Mouse (Mus musculus): ENCODE measurements at regions not wholly inside any gene's neighbourhood (a gene's known extent, or its start where the extent isn't known, plus 50 kb on each side); places are given as distances from the start of the nearest gene placed in this dataset.
A peak's percentile ranks its signal among the peaks of the same experiment; 100 is the strongest.

GRCm38 (mm10) chr1:41386435-41386834 lies 581.0 kb downstream of the Tmem182 start:
- Histone ChIP-seq H3K27me3 (no peaks in the 10 kb centered on the region), H3K4me3 (replicated peaks) (no peak overlapping the region), H3K4me2 (replicated peaks) (no peak overlapping the region), H3K27ac (no peak overlapping the region), H3K9ac (replicated peaks) (no peak overlapping the region), H3K9me3 (no peaks in the 10 kb centered on the region), H3K4me1 (replicated peaks) (peaks cover 41% of the 10 kb centered on the region), H3K36me3 (no peaks in the 10 kb centered on the region)
- 60% methylated on average over 4 of the region's 4 CpGs for WGBS
- no peak for ATAC-seq

GRCm38 (mm10) chr1:41390102-41390884 lies 584.9 kb downstream of the Tmem182 start:
- H3K4me1 ChIP-seq (replicated peaks), result peaks cover 35% of the 10 kb centered on the region
- H3K9me3 ChIP-seq, result no peaks in the 10 kb centered on the region
- H3K4me2 ChIP-seq (replicated peaks), result peak overlapping the region; percentile 34
- WGBS, result 2% methylated on average over 11 of the region's 11 CpGs
- no peak overlapping the region for H3K4me3 ChIP-seq (replicated peaks)
- H3K36me3 ChIP-seq, result no peaks in the 10 kb centered on the region
- no peak overlapping the region for H3K9ac ChIP-seq (replicated peaks)
- peak overlapping the region; percentile 82 for H3K27ac ChIP-seq
- ATAC-seq, result peak; percentile 96
- H3K27me3 ChIP-seq, result no peaks in the 10 kb centered on the region

- no peaks in the 10 kb centered on the region for H3K27me3 ChIP-seq
- H3K9ac ChIP-seq (replicated peaks), result no peak overlapping the region
- WGBS, result 28% methylated on average over 7 of the region's 7 CpGs
- H3K4me3 ChIP-seq (replicated peaks), result no peak overlapping the region
- H3K9me3 ChIP-seq, result no peaks in the 10 kb centered on the region
- no peak overlapping the region for H3K4me2 ChIP-seq (replicated peaks)
- H3K36me3 ChIP-seq, result no peaks in the 10 kb centered on the region
- peaks cover 35% of the 10 kb centered on the region for H3K4me1 ChIP-seq (replicated peaks)
- no peak for ATAC-seq
- peak overlapping the region; percentile 82 for H3K27ac ChIP-seq
These were observed 585.7 kb downstream of the Tmem182 start for GRCm38 (mm10) chr1:41391071-41391470.

DNA sequence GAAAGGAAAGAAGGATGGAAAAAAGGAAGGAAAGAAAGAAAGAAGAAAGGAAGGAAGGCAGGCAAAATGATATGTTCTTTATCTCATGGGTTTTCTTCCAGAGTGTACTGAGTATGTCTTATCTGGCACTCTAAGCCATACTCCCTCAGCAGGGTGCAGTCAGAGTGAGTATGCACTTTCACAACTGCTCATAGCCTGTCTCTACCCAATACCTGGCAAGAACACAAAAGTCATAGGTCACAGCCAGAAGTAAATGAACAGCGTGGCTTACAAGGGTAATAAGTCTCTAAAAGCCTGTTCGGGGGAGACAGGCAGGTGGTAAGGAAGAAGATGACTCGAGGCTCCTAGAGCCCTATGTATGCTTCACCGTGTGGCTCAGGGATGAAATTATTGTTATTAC lies 587.9 kb downstream of the Tmem182 start:
- H3K4me3 ChIP-seq (replicated peaks), result no peak overlapping the region
- WGBS, result 86% methylated on average over 4 of the region's 4 CpGs
- no peak overlapping the region for H3K4me2 ChIP-seq (replicated peaks)
- no peaks in the 10 kb centered on the region for H3K27me3 ChIP-seq
- no peaks in the 10 kb centered on the region for H3K9me3 ChIP-seq
- no peak for ATAC-seq
- H3K4me1 ChIP-seq (replicated peaks), result peaks cover 30% of the 10 kb centered on the region
- H3K27ac ChIP-seq, result no peak overlapping the region
- no peak overlapping the region for H3K9ac ChIP-seq (replicated peaks)
- no peaks in the 10 kb centered on the region for H3K36me3 ChIP-seq

GRCm38 (mm10) chr1:41395081-41395480 lies 589.7 kb downstream of the Tmem182 start:
- 89% methylated on average over 3 of the region's 3 CpGs for WGBS

GRCm38 (mm10) chr1:41410533-41410932 lies 605.1 kb downstream of the Tmem182 start:
- 90% methylated on average over 5 of the region's 5 CpGs for WGBS
- H3K9ac ChIP-seq (replicated peaks), result no peak overlapping the region

More at GRCm38 (mm10) chr1:41395081-41395480, 589.7 kb downstream of the Tmem182 start:
- no peak overlapping the region for H3K4me3 ChIP-seq (replicated peaks)
- H3K4me1 ChIP-seq (replicated peaks), result peaks cover 12% of the 10 kb centered on the region
- no peaks in the 10 kb centered on the region for H3K9me3 ChIP-seq
- no peak overlapping the region for H3K27ac ChIP-seq
- no peak overlapping the region for H3K9ac ChIP-seq (replicated peaks)
- no peaks in the 10 kb centered on the region for H3K27me3 ChIP-seq
- no peak for ATAC-seq
- no peak overlapping the region for H3K4me2 ChIP-seq (replicated peaks)
- no peaks in the 10 kb centered on the region for H3K36me3 ChIP-seq

GRCm38 (mm10) chr1:41411641-41412040 lies 606.2 kb downstream of the Tmem182 start:
- no peaks in the 10 kb centered on the region for H3K36me3 ChIP-seq
- WGBS, result 96% methylated on average over 3 of the region's 3 CpGs
- ATAC-seq, result no peak
- no peaks in the 10 kb centered on the region for H3K27me3 ChIP-seq
- no peak overlapping the region for H3K4me3 ChIP-seq (replicated peaks)
- H3K9me3 ChIP-seq, result no peaks in the 10 kb centered on the region
- H3K27ac ChIP-seq, result no peak overlapping the region
- no peak overlapping the region for H3K4me2 ChIP-seq (replicated peaks)
- H3K4me1 ChIP-seq (replicated peaks), result no peaks in the 10 kb centered on the region
- H3K9ac ChIP-seq (replicated peaks), result no peak overlapping the region

More at GRCm38 (mm10) chr1:41410533-41410932, 605.1 kb downstream of the Tmem182 start:
- no peaks in the 10 kb centered on the region for H3K36me3 ChIP-seq
- ATAC-seq, result no peak
- H3K4me3 ChIP-seq (replicated peaks), result no peak overlapping the region
- no peaks in the 10 kb centered on the region for H3K9me3 ChIP-seq
- H3K27me3 ChIP-seq, result no peaks in the 10 kb centered on the region
- no peak overlapping the region for H3K27ac ChIP-seq
- H3K4me1 ChIP-seq (replicated peaks), result no peaks in the 10 kb centered on the region
- no peak overlapping the region for H3K4me2 ChIP-seq (replicated peaks)

- WGBS, result 89% methylated on average over 8 of the region's 8 CpGs
- Histone ChIP-seq H3K27me3 (no peaks in the 10 kb centered on the region), H3K4me2 (replicated peaks) (no peak overlapping the region), H3K4me3 (replicated peaks) (no peak overlapping the region), H3K9ac (replicated peaks) (no peak overlapping the region), H3K9me3 (no peaks in the 10 kb centered on the region), H3K4me1 (replicated peaks) (no peaks in the 10 kb centered on the region), H3K36me3 (no peaks in the 10 kb centered on the region), H3K27ac (no peak overlapping the region)
- ATAC-seq, result no peak
These were observed 606.7 kb downstream of the Tmem182 start for GRCm38 (mm10) chr1:41412078-41412477.

- Histone ChIP-seq H3K4me2 (replicated peaks) (no peak overlapping the region), H3K27me3 (no peaks in the 10 kb centered on the region), H3K4me1 (replicated peaks) (no peaks in the 10 kb centered on the region), H3K4me3 (replicated peaks) (no peak overlapping the region), H3K27ac (no peak overlapping the region), H3K36me3 (no peaks in the 10 kb centered on the region), H3K9me3 (no peaks in the 10 kb centered on the region), H3K9ac (replicated peaks) (no peak overlapping the region)
- ATAC-seq, result no peak
- 91% methylated on average over 3 of the region's 3 CpGs for WGBS
These were observed 615.3 kb downstream of the Tmem182 start for GRCm38 (mm10) chr1:41420489-41421327.

DNA sequence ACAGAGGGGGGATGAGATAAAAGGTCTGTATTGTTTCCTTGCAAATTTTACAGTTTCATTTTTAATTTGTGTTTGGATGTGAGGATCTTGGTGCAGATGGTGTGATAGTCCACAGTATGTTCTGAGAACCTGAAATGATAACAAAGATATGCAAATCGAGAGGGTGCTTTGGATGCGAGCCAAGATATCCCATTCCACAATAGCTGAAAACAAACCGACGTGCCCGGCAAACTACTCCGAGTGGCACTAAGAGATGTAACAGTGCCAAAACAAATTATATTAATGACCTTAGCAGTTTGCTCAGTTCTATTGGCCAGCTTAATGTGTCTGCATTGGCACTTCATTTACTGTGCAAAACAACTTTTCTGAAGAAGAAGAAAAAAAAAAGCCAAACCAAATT lies 622.5 kb downstream of the Tmem182 start:
- no peak overlapping the region for H3K4me2 ChIP-seq (replicated peaks)
- no peak overlapping the region for H3K9ac ChIP-seq (replicated peaks)
- peak; percentile 43 for ATAC-seq
- no peaks in the 10 kb centered on the region for H3K9me3 ChIP-seq
- H3K27me3 ChIP-seq, result no peaks in the 10 kb centered on the region
- no peak overlapping the region for H3K27ac ChIP-seq
- H3K36me3 ChIP-seq, result no peaks in the 10 kb centered on the region
- WGBS, result 13% methylated on average over 6 of the region's 6 CpGs
- peaks cover 33% of the 10 kb centered on the region for H3K4me1 ChIP-seq (replicated peaks)
- H3K4me3 ChIP-seq (replicated peaks), result no peak overlapping the region

DNA sequence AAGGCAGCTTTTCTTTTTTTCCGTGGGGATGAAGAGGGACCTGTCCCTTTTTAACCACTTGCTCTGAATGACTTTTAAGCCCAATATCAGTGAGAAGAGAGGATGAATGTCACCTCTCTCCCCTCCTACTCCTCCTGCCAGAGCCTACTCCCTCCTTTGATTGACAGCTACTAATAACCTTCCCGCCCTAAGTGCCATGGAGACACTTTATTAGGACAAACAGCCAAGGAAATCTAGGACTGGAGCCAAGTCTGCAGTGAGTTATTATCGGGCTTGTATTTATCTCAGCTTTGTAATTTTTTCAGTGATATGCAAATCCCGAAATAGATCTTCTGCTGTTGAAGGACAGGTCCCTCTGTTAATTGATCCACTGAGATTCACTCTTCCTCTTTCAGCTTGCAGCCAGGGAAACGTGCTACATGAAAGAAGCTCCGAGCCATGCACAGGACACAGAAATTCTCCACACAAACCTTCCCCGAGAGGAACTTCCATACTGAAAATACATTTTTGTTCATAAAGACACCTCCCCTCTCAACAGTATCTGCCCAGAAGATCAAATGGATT lies 625.8 kb downstream of the Tmem182 start:
- 16% methylated on average over 7 of the region's 7 CpGs for WGBS
- no peaks in the 10 kb centered on the region for H3K36me3 ChIP-seq
- ATAC-seq, result peak; percentile 87
- H3K9ac ChIP-seq (replicated peaks), result no peak overlapping the region
- no peaks in the 10 kb centered on the region for H3K27me3 ChIP-seq
- H3K9me3 ChIP-seq, result no peaks in the 10 kb centered on the region
- H3K4me2 ChIP-seq (replicated peaks), result peak overlapping the region; percentile 18; the same call in 1 of the 2 replicates
- H3K4me1 ChIP-seq (replicated peaks), result peaks cover 39% of the 10 kb centered on the region
- H3K27ac ChIP-seq, result peak overlapping the region; percentile 69; the same call in 1 of the 2 replicates
- no peak overlapping the region for H3K4me3 ChIP-seq (replicated peaks)

GRCm38 (mm10) chr1:41435379-41435778 lies 630.0 kb downstream of the Tmem182 start:
- Histone ChIP-seq H3K27me3 (no peaks in the 10 kb centered on the region), H3K4me1 (replicated peaks) (peaks cover 20% of the 10 kb centered on the region), H3K4me2 (replicated peaks) (no peak overlapping the region), H3K4me3 (replicated peaks) (no peak overlapping the region), H3K27ac (no peak overlapping the region), H3K36me3 (no peaks in the 10 kb centered on the region), H3K9ac (replicated peaks) (no peak overlapping the region), H3K9me3 (no peaks in the 10 kb centered on the region)
- ATAC-seq, result no peak
- WGBS, result 89% methylated on average over 3 of the region's 3 CpGs
